Mouse (Mus musculus) ovary, postnatal 10 days (tissue): ENCODE measurements around the gene Ptprg.

ENCODE experiments used
- DNase-seq: peaks from one replicate; pipeline ENCODE4 v3.0.0; 2022; ENCODE audit warnings: low spot score

Ptprg gene

DNA sequence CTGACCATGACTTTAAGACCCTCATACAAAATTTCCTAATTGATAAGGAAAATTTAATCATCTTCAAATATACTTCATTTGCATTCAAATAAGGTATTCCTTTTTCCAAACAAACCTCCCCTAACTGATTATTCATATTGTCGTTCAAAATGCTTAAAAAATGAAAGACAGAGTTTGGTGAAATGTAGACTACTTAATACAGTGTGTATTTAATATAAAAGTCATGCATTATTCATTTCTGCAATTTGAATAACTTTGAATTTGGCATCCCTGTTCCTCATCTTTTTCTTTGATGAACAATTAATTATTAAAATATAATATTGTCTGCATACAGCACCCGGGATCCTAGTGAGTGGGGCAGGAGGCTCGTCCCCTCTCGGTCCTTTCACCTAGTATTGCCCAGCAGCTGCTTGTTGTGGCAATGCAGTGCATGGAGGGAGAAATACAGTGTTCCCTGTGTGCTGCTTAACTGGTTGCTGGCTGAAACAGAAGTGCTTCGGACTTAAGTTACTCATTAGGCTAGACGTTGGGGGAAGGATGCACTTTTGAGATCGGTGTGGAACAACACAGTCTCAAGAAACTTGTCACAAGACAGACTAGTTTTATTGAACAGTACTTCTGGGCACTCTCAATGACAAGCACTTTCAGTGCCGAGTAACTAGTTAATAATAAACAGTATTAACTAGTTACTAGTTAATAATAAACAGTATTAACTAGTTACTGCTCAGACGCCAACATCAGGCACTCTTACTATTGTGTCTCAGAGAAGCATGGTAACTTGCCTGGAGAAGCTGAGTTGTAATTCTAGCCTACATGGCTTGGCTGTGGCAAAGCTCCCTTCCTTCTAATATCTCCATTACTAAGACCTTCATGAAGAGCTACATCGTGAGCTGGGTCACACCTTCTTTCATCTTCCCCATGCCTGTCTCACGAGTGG is 549.3 kb downstream of the Ptprg start:
- DNase-seq: no peak

- DNase-seq: no peak
Measured at GRCm38 (mm10) chr14:12104297-12105155, 551.2 kb downstream of the Ptprg start.

DNA sequence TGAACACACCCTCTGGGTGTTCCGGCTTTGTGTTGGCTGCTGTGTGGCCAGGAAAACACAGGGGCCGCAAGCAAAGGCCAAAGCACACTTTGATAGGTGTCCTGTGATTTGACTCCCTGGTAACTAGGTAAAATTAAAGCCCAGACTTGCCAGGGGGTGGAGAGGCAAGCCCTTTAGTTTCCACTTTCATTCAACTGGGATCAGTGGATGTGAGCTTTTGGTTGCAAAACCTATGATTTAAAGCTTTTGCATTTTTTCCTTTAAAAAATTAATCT is 551.8 kb downstream of the Ptprg start:
- no peak for DNase-seq

- DNase-seq: no peak
Measured at GRCm38 (mm10) chr14:12105593-12105992, 552.3 kb downstream of the Ptprg start.

- no peak for DNase-seq
Measured at GRCm38 (mm10) chr14:12107459-12107858, 554.1 kb downstream of the Ptprg start.

DNA sequence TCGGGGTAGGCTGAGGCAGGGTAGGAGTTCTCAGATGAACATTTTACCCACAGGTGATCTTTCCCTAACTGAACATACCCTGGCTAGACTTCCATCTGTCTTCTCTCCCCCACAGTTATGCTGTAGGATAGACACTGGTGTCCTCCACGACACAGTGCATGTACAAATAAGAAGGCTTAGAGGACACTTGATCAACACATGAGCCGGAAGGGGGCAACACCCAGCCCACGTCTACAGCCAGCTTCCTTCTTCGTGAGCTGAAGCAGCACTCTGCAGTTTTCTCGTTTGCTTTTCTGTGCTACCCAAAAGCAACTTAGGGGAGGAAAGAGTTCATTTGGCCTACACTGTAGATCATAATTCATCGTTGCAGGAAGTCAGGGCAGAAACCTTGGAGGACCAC is 554.7 kb downstream of the Ptprg start:
- DNase-seq: no peak

- peak; percentile 24 for DNase-seq
Measured at GRCm38 (mm10) chr14:12112548-12113011, 559.2 kb downstream of the Ptprg start.

DNA sequence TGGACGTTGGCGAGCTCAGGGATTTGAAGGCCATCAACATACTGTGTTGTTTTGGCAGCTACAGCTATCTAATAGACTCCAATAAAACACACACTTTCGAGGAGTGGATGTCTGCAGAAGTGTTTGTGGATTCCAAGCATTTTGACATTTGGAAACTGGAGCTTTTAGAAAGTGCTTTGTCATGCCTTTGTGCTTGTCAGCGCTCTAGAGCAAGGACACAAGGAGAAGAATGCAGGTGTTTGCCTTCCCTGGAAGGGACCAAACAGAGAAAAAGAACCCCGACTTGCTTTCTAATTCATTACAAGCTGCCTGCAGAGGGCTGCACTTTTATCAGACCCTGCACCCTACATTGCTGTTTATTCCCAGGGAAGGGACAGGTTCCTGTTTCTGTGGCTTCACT is 560.0 kb downstream of the Ptprg start:
- no peak for DNase-seq

DNA sequence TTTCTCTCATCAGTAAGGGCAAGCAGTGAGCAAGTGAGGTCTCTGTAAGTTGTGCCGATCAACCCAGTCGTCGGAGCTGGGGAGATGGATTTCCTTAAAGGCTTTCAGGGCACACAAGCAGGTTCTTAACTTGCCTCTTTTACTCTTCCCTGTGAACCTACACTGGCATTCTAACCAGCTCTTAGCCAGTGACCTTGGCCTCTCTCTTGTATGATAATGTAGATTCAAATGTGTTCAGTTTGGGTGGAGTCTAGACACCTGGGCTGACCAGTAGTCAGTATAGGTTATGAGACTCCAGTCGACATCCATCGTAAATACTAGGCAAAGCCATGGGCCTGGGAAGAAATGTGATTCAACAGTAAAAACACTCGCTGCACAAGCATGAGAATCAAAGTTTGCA is 560.7 kb downstream of the Ptprg start:
- no peak for DNase-seq

DNA sequence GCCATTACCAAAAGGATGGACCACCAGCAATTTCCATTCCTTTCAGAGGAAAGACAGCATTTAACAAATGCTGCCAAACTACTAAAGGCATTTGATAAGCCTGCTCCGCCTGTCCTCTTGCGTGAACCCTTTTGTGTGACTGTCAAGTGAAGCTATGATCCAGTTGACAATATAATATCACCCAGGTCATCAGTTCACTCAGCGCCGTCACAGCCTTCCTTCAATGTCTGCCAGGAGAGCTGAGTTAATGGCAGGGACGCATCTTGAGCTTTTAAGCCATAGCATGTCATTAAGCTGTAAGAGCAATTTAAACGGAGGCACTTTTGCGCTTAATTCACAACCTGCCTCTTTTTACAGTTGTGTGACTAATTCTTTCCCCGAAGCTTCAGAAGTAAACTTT is 565.9 kb downstream of the Ptprg start:
- no peak for DNase-seq

- no peak for DNase-seq
Measured at GRCm38 (mm10) chr14:12121906-12122305, 568.6 kb downstream of the Ptprg start.

GRCm38 (mm10) chr14:12124682-12125081 is 571.4 kb downstream of the Ptprg start:
- DNase-seq: no peak

- no peak for DNase-seq
Measured at GRCm38 (mm10) chr14:12127951-12128350, 574.6 kb downstream of the Ptprg start.

DNA sequence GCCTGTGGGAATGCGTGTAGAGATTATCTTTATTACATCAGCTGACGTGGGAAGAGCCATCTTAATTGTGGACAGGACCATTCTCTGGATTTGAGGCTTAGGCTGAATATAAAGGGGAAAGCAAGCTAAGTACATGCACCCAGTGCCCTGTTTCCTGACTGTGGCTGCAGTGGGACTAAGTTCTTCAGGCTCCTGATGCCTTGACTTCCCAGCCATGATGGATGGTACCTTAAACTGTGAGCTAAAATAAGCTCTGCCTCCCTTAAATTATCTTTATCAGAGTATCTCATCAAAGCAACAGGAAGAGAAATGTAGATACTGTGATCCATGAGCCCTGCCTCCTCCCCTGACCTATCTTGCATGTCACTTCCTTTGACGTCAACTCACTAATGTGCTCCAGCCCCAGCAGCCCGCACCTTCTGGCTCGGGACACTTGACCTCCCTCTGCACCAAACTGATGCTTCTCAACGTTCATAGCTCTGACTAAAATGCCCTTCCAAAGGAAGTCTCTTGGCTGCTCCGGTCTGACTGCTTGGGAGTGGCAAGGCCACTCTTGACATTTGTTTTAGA is 578.8 kb downstream of the Ptprg start:
- DNase-seq: no peak

- DNase-seq: no peak
Measured at GRCm38 (mm10) chr14:12133163-12133562, 579.8 kb downstream of the Ptprg start.

GRCm38 (mm10) chr14:12134504-12134903 is 581.2 kb downstream of the Ptprg start:
- DNase-seq: no peak

GRCm38 (mm10) chr14:12136536-12136935 is 583.2 kb downstream of the Ptprg start:
- no peak for DNase-seq

GRCm38 (mm10) chr14:12139643-12140481 is 586.5 kb downstream of the Ptprg start:
- no peak for DNase-seq

DNA sequence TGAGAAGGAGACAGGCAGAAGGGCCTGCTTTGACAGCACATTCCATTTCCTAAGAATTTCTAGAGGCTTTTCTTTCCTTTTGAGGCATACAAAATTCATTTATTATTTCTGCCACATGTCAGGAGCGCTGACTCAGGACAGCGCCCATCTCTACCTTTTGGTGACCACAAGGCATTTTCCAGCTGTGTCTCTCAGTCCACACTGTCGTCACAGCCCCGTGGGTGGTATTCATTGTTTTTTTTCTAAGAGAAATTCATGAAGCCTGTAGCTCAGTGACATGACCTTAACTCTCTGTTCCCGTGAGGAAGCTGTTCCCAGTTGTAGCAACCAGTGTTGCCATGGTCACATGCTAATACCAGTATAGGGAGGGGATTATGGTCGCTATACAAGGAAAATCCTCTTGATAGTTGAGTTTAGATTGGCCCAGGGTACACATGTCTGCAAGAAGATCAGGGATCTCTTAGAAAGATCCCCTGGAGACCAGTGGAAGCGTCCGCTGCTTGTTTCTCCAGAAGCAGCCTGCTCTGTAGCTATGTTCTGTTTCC is 590.7 kb downstream of the Ptprg start:
- no peak for DNase-seq

DNA sequence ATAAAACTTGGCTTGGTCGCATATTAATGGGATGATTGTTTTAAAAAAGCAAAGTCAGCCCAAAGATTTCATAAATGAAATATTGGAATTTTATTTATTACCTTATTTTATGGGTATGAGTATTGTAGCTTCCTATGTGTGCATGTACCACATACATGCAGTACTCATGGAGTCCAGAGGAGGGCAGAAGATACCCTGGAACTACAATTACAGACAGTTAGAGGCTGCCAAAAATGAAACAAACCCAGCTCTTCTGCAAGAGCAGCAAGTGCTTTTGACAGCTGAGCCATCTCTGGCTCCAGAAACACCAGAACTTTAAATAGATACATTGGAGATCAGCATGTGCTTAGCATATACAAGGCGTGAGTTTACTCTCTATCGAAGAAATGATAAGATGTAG is 592.6 kb downstream of the Ptprg start:
- no peak for DNase-seq

DNA sequence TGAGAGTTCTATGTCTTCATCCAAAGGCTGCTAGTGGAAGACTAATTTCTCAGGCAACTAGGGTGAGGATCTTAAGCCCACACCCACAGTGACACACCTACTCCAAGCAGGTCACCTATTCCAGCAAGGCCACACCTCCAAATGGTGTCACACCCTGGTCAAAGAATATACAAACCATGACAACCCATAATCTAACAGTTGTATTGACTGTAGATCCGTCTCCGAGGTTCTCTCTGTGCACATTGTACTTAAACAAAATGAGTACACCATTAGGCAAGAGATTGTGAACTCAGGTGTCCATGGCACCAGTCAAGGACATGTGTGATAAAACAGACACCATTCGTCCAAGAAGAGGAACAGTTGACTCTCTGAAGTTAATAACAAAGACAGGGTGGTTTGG is 596.2 kb downstream of the Ptprg start:
- no peak for DNase-seq

GRCm38 (mm10) chr14:12151927-12152326 is 598.6 kb downstream of the Ptprg start:
- peak; percentile 12 for DNase-seq
